Mouse (Mus musculus) ES-E14 (cell line): ENCODE measurements around the gene Bach2.

Experiments used
- CHD2 ChIP-seq: IDR thresholded peaks from 2 replicates; pipeline ENCODE4 v1.6.1; 2014; ENCODE audit warnings: mild to moderate bottlenecking, low read depth, low read length, inconsistent platforms
- ZNF384 ChIP-seq: IDR thresholded peaks from 2 replicates; pipeline ENCODE4 v1.6.1; 2012; ENCODE audit warnings: low read depth, low read length, inconsistent platforms

GRCm38 (mm10) chr4:32530421-32530920 lies 291.9 kb downstream of the Bach2 start:
- TF ChIP-seq CHD2: no peak
- TF ChIP-seq ZNF384: no peak
